Mouse (Mus musculus): Measurements from ENCODE around the gene Pde4c.

GRCm38 (mm10) chr8:70699834-70700554, 23.5 kb upstream of the Pde4c start:
- TF ChIP-seq POLR2A (IDR thresholded peaks at IDR 0.05; ENCODE audit: low read depth, low read length) (peak; percentile 40; the same call in 1 of the 2 replicates), CTCF (IDR thresholded peaks at IDR 0.05; ENCODE audit: extremely low read depth, insufficient read length, insufficient replicate concordance, low read depth, low read length) (no peak)
